ENCODE assay signal across 8 mouse cellular contexts in the genomic region with DNA sequence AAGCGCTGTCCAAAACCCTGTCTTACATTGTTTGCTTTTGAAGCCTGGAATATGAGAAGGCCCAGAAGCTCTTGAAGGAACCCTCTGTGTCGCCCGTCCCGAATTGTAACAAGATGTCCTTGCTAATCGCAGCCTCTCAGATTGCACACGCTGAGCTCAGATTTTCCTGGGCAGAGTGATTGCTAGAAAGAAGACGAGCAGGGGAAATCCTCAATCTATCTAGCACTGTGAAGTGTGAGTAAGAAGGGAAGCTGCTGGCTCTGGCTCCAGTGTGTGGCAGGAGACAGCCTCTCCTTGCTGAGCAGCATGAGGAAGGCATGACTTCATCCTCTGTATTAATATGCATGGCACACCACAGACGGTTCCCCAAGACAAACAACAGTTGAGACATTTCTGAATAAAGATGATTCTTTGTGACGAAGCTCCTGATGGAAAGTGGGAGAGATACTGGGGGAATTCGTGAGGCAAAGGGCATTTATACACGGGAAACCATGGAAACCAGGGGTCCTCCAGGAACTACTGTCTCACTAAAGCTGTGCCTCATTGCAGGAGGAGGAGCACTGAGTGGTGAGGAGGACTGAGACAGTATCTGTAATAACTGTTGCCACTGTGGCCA. TPM values are rescaled to one million over a fixed set of nuclear protein-coding genes. Genes with fewer than 3 reads are reported as not detected.
DNase-seq lines count a peak whose midpoint lies in the region; ATAC-seq and TF ChIP-seq lines count a peak whose summit lies in the region.

No protein-coding gene starts in this region.

- DNase-seq in lung, postnatal 0 days (ENCODE audit: low spot score): peak; percentile 5
- no peak for DNase-seq in lung, postnatal 36 days
- DNase-seq in hindbrain, embryonic 10.5 days (ENCODE audit: low spot score): no peak
- peak; percentile 20 to 25 for DNase-seq in left cerebral cortex, adult 2 months (ENCODE audit: extremely low spot score in 1 of 2, low spot score in 2 of 2)
- DNase-seq in right cerebral cortex, postnatal 25 days: peak; percentile 35
- no peak for DNase-seq in liver
- DNase-seq in urinary bladder, postnatal 36 days (ENCODE audit: low spot score in 2 of 2): no peak
- DNase-seq in thymus, adult 18-20 months: no peak

- no peak for TF ChIP-seq CTCF in lung, postnatal 0 days (IDR thresholded peaks at IDR 0.05)
- TF ChIP-seq CTCF in left cerebral cortex, adult 2 months (IDR thresholded peaks at IDR 0.05): no peak; the same call in 1 of the 2 replicates

- H3K4me2 ChIP-seq in lung, postnatal 0 days (replicated peaks; ENCODE audit: low read depth, low read length): no peak overlapping the region

- no peaks in the 10 kb centered on the region for H3K4me1 ChIP-seq in lung, postnatal 0 days (ENCODE audit: insufficient read depth, low read depth, low read length)
- peaks cover 8% of the 10 kb centered on the region for H3K4me1 ChIP-seq in hindbrain, embryonic 10.5 days (replicated peaks)

- no peaks in the 10 kb centered on the region for H3K9me3 ChIP-seq in lung, postnatal 0 days (ENCODE audit: low read length)
- no peaks in the 10 kb centered on the region for H3K9me3 ChIP-seq in hindbrain, embryonic 10.5 days

- TF ChIP-seq EP300 in lung, postnatal 0 days (IDR thresholded peaks at IDR 0.05): no peak

- no peak overlapping the region for H3K27ac ChIP-seq in lung, postnatal 0 days (ENCODE audit: low read length)
- peak overlapping the region; percentile 35 for H3K27ac ChIP-seq in hindbrain, embryonic 10.5 days
- no peak overlapping the region; the same call in 1 of the 2 replicates for H3K27ac ChIP-seq in left cerebral cortex, adult 2 months

- intact Hi-C loops in left cerebral cortex, adult 2 months (cut with DNase I): no loop called here

- no peak overlapping the region for H3K4me3 ChIP-seq in lung, postnatal 0 days (ENCODE audit: low read depth, low read length)
- no peak overlapping the region for H3K4me3 ChIP-seq in hindbrain, embryonic 10.5 days
- H3K4me3 ChIP-seq in left cerebral cortex, adult 2 months: no peak overlapping the region

- H3K27me3 ChIP-seq in lung, postnatal 0 days (replicated peaks; ENCODE audit: insufficient read depth, low read length): no peaks in the 10 kb centered on the region
- H3K27me3 ChIP-seq in hindbrain, embryonic 10.5 days (ENCODE audit: insufficient read depth, poor library complexity, severe bottlenecking): no peaks in the 10 kb centered on the region

- no peaks in the 10 kb centered on the region for H3K36me3 ChIP-seq in lung, postnatal 0 days (ENCODE audit: insufficient read depth, low read length)
- no peaks in the 10 kb centered on the region for H3K36me3 ChIP-seq in hindbrain, embryonic 10.5 days

- ATAC-seq in lung, postnatal 0 days: peak; percentile 43; the same call in 1 of the 2 replicates

- no peak overlapping the region for H3K9ac ChIP-seq in lung, postnatal 0 days (replicated peaks; ENCODE audit: low read depth)

- WGBS in lung, postnatal 0 days: 52% methylated on average over 11 of the region's 11 CpGs
- 68% methylated on average over 11 of the region's 11 CpGs for WGBS in hindbrain, embryonic 10.5 days

RNA-seq across cellular contexts. Expression of gene Tnn, which starts 4.0 kb away (rescaled TPM):
- 1.6 and 2.1 TPM in 2 replicates for polyA plus RNA-seq in lung, postnatal 0 days (2015; fragmentation: Nextera tagmentation; extraction: Ambion mirVana)
- polyA plus RNA-seq in hindbrain, embryonic 10.5 days (2016; fragmentation: Nextera tagmentation; extraction: Ambion mirVana): 0.07 TPM in 1 of 2 replicates, not detected in the other
- under 1 TPM; 0.37 to 0.48 TPM for total RNA-seq in left cerebral cortex, adult 2 months (2021)

RNA-seq across cellular contexts. Expression of gene Mrps14, which starts 45.6 kb away (rescaled TPM):
- 176 and 180 TPM in 2 replicates for polyA plus RNA-seq in lung, postnatal 0 days (2015; fragmentation: Nextera tagmentation; extraction: Ambion mirVana)
- 233 and 240 TPM in 2 replicates for polyA plus RNA-seq in hindbrain, embryonic 10.5 days (2016; fragmentation: Nextera tagmentation; extraction: Ambion mirVana)
- 10 to 100 TPM; 62.4 to 78.7 TPM for total RNA-seq in left cerebral cortex, adult 2 months (2021)

Comparison
In these comparisons a context has a peak if more than half of its experiments do, and no peak if none do; other contexts are left out.
1. DNase-seq: peak in lung, postnatal 0 days (single experiment), left cerebral cortex, adult 2 months (2 of 2) and right cerebral cortex, postnatal 25 days (single experiment); none in lung, postnatal 36 days (single experiment), hindbrain, embryonic 10.5 days (single experiment), liver (single experiment), urinary bladder, postnatal 36 days (0 of 2) and thymus, adult 18-20 months (0 of 2).